Comparison of ENCODE assay signal across 21 mouse cellular contexts in genomic region chr2:33925288-33925687, GRCm38 (mm10).
"Had no signal": no experiment of that assay in that cellular context is flagged by ENCODE, and none has a peak within 500 bp of the region (broad histone marks: within the 10 kb centered on the region; RNA-seq: fewer than 3 reads in every experiment).

No protein-coding gene starts in this region.

- H3K27me3 ChIP-seq: hindbrain, embryonic 13.5 days; hindbrain, embryonic 15.5 days had no signal

- H3K36me3 ChIP-seq: heart, embryonic 10.5 days; heart, embryonic 12.5 days; hindbrain, embryonic 13.5 days; hindbrain, embryonic 15.5 days; kidney, embryonic 15.5 days; limb, embryonic 13.5 days; limb, embryonic 15.5 days; liver, embryonic 12.5 days had no signal

- ATAC-seq: hindbrain, postnatal 0 days; intestine, embryonic 16.5 days; liver, embryonic 12.5 days had no signal

- H3K9ac ChIP-seq: heart, embryonic 12.5 days; hindbrain, embryonic 13.5 days; hindbrain, embryonic 15.5 days; kidney, embryonic 15.5 days; limb, embryonic 13.5 days; limb, embryonic 15.5 days; liver, embryonic 12.5 days had no signal

- H3K9me3 ChIP-seq: heart, embryonic 10.5 days; heart, embryonic 12.5 days; hindbrain, embryonic 13.5 days; hindbrain, embryonic 15.5 days; kidney, embryonic 15.5 days; limb, embryonic 13.5 days; limb, embryonic 15.5 days; liver, embryonic 12.5 days had no signal

- H3K4me3 ChIP-seq: heart, embryonic 10.5 days; heart, embryonic 12.5 days; hindbrain, embryonic 13.5 days; hindbrain, embryonic 15.5 days; kidney, embryonic 15.5 days; limb, embryonic 13.5 days; limb, embryonic 15.5 days; liver, embryonic 12.5 days had no signal

- H3K4me2 ChIP-seq: heart, embryonic 12.5 days; hindbrain, embryonic 13.5 days; hindbrain, embryonic 15.5 days; kidney, embryonic 15.5 days; limb, embryonic 13.5 days; limb, embryonic 15.5 days; liver, embryonic 12.5 days had no signal

- H3K27ac ChIP-seq: heart, embryonic 10.5 days; hindbrain, embryonic 13.5 days; hindbrain, embryonic 15.5 days; hindbrain, postnatal 0 days; kidney, embryonic 15.5 days; kidney, postnatal 0 days; limb, embryonic 13.5 days; limb, embryonic 15.5 days; liver, embryonic 12.5 days had no signal

- H3K4me1 ChIP-seq: liver, embryonic 12.5 days had no signal

- DNase-seq: gastrocnemius, postnatal 14 days; gastrocnemius, postnatal 36 days; heart, adult 18-20 months; heart, postnatal 10 days; kidney, adult 11 months; kidney, adult 2 months; kidney, adult 9 months; kidney, postnatal 14 days; kidney, postnatal 36 days; layer of hippocampus, postnatal 36 days had no signal
